Mouse (Mus musculus) MEL (cell line): ENCODE results near the gene Crebzf.

Source experiments
- BHLHE40 ChIP-seq: IDR thresholded peaks from 2 replicates; pipeline ENCODE4 v1.6.1; 2012; ENCODE audit warnings: low read depth, mild to moderate bottlenecking, inconsistent platforms, low read length, improper control_type of control experiment, borderline replicate concordance
- CTCF ChIP-seq, 3 experiments: IDR thresholded peaks in 2 of 3; conservative IDR thresholded peaks in 1 of 3; 2 replicates each; pipeline ENCODE4 v1.5.1; 2011 to 2012; ENCODE audit warnings: low read length in 3 of 3, low read depth in 2 of 3, mild to moderate bottlenecking in 2 of 3, improper control_type of control experiment in 1 of 3, inconsistent platforms in 1 of 3, mixed read lengths in 1 of 3, moderate library complexity in 1 of 3; ENCODE audit not compliant: control insufficient read depth in 1 of 3, insufficient read depth in 1 of 3, poor library complexity in 1 of 3, severe bottlenecking in 1 of 3
- NRF1 ChIP-seq: IDR thresholded peaks from 2 replicates; pipeline ENCODE4 v1.6.1; 2014; ENCODE audit warnings: low read depth, mild to moderate bottlenecking, inconsistent platforms, low read length, improper control_type of control experiment, moderate library complexity; ENCODE audit not compliant: poor library complexity, insufficient read depth, severe bottlenecking
- POLR2AphosphoS5 ChIP-seq: IDR thresholded peaks from 2 replicates; pipeline ENCODE4 v1.6.1; 2012; ENCODE audit warnings: low read depth, borderline replicate concordance, mild to moderate bottlenecking, inconsistent platforms, low read length, moderate library complexity, mixed read lengths

- TF ChIP-seq POLR2AphosphoS5 (no peak), CTCF (IDR thresholded peaks at IDR 0.05 in 2 of 3, conservative IDR thresholded peaks at IDR 0.05 in 1 of 3; ENCODE audit: control insufficient read depth in 1 of 3, insufficient read depth in 1 of 3, low read depth in 2 of 3, low read length in 3 of 3, poor library complexity in 1 of 3, severe bottlenecking in 1 of 3) (no peak), NRF1 (no peak), BHLHE40 (no peak)
These were observed 13.8 kb downstream of the Crebzf start for GRCm38 (mm10) chr7:90456149-90456844.
